Mouse (Mus musculus) urinary bladder, postnatal 10 days (tissue): Measurements from ENCODE around the gene Stat2.
"Not testable (repeated sequence)": the region's sequence is repeated elsewhere in the genome, so short reads cannot be mapped to it uniquely, and the experiment has no call there.

Experiments used
- DNase-seq: peaks from one replicate; pipeline ENCODE4 v3.0.0; 2022; ENCODE audit warnings: low spot score

Stat2 gene

GRCm38 (mm10) chr10:128298243-128298642 lies 27.9 kb downstream of the Stat2 start:
- DNase-seq: no peak

- DNase-seq: no peak
Measured at GRCm38 (mm10) chr10:128298702-128299171, 28.4 kb downstream of the Stat2 start, which contains the start of gene Il23a. TSS of gene Il23a (minus strand) at chr10:128298752.

GRCm38 (mm10) chr10:128302357-128302756 lies 32.0 kb downstream of the Stat2 start:
- no peak for DNase-seq

- no peak for DNase-seq
Measured at GRCm38 (mm10) chr10:128302785-128303125, 32.4 kb downstream of the Stat2 start.

- peak; percentile 98 for DNase-seq
Measured at GRCm38 (mm10) chr10:128303126-128304021, 33.0 kb downstream of the Stat2 start, which contains the start of gene Pan2. TSS of gene Pan2 (plus strand) at chr10:128303335.

- DNase-seq: no peak
Measured at GRCm38 (mm10) chr10:128309654-128310053, 39.3 kb downstream of the Stat2 start.

GRCm38 (mm10) chr10:128310177-128310576 lies 39.8 kb downstream of the Stat2 start:
- no peak for DNase-seq

- no peak for DNase-seq
Measured at GRCm38 (mm10) chr10:128310902-128311301, 40.5 kb downstream of the Stat2 start.

- DNase-seq: no peak
Measured at GRCm38 (mm10) chr10:128315578-128315977, 45.2 kb downstream of the Stat2 start.

GRCm38 (mm10) chr10:128321641-128322040 lies 51.3 kb downstream of the Stat2 start:
- no peak for DNase-seq

GRCm38 (mm10) chr10:128322141-128323108 lies 52.1 kb downstream of the Stat2 start, which contains the start of gene Cnpy2:
TSS of gene Cnpy2 (plus strand) at chr10:128322459.
- DNase-seq: peak; percentile 46

- DNase-seq: no peak
Measured at GRCm38 (mm10) chr10:128323516-128323915, 53.2 kb downstream of the Stat2 start.

- DNase-seq: no peak
Measured at GRCm38 (mm10) chr10:128326825-128327224, 56.5 kb downstream of the Stat2 start.

GRCm38 (mm10) chr10:128327610-128328009 lies 57.3 kb downstream of the Stat2 start:
- no peak for DNase-seq

- not testable (repeated sequence) for DNase-seq
Measured at GRCm38 (mm10) chr10:128332358-128333249, 62.2 kb downstream of the Stat2 start.

GRCm38 (mm10) chr10:128335582-128335981 lies 65.2 kb downstream of the Stat2 start:
- no peak for DNase-seq

- DNase-seq: no peak
Measured at GRCm38 (mm10) chr10:128336195-128336594, 65.8 kb downstream of the Stat2 start.

- DNase-seq: no peak
Measured at GRCm38 (mm10) chr10:128336597-128336996, 66.2 kb downstream of the Stat2 start.

GRCm38 (mm10) chr10:128337306-128338181 lies 67.2 kb downstream of the Stat2 start, which contains the start of gene Cs:
TSS of gene Cs (plus strand) at chr10:128337734.
- DNase-seq: peak; percentile 87

GRCm38 (mm10) chr10:128338415-128338814 lies 68.1 kb downstream of the Stat2 start:
- DNase-seq: no peak
